Mouse (Mus musculus): ENCODE measurements around the gene 4930519G04Rik. TPM values are rescaled to one million over a fixed set of nuclear protein-coding genes. Genes with fewer than 3 reads are reported as not detected.
"Not testable (repeated sequence)": the region's sequence is repeated elsewhere in the genome, so short reads cannot be mapped to it uniquely, and the experiment has no call there.

The 4930519G04Rik gene
- polyA plus RNA-seq, 1 experiment from 2014 or later, result not detected

DNA sequence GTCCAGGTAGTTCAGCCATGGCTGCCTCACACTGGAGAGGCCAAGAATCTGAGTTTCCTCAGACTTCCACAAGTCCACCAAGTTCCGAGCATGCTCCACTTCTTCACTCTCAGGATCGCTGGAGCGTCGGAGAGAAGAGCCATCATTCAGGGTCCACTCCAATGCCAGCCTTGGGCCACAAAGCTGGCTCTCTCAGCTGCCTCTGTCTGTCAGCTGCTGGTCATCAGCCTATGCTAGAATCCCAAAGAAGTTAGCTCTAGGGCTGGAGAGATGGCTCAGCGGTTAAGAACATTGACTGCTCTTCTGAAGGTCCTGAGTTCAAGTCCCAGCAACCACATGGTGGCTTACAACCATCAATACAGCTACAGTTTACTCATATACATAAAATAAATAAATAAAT, 63.9 kb downstream of the 4930519G04Rik start:
- H3K27me3 ChIP-seq (replicated peaks); H3K36me3 ChIP-seq; H3K9me3 ChIP-seq; H3K4me1 ChIP-seq (replicated peaks); H3K4me2 ChIP-seq (replicated peaks); ATAC-seq; H3K27ac ChIP-seq; H3K9ac ChIP-seq; H3K4me3 ChIP-seq (replicated peaks): not testable (repeated sequence)
- WGBS, result 89% methylated on average over 5 of the region's 5 CpGs

GRCm38 (mm10) chr5:114921551-114922365, 68.3 kb downstream of the 4930519G04Rik start:
- Histone ChIP-seq H3K9me3 (no peaks in the 10 kb centered on the region), H3K27ac (peak overlapping the region; percentile 58), H3K9ac (0 out of 2 replicates have a peak overlapping the region, but pooled peaks have one; percentile 13), H3K4me2 (replicated peaks) (0 out of 2 replicates have a peak overlapping the region, but pooled peaks have one; percentile 6), H3K36me3 (no peaks in the 10 kb centered on the region), H3K4me3 (replicated peaks) (no peak overlapping the region), H3K27me3 (replicated peaks) (no peaks in the 10 kb centered on the region), H3K4me1 (replicated peaks) (peaks cover 12% of the 10 kb centered on the region)
- ATAC-seq, result peak; percentile 54
- WGBS, result 65% methylated on average over 19 of the region's 19 CpGs

DNA sequence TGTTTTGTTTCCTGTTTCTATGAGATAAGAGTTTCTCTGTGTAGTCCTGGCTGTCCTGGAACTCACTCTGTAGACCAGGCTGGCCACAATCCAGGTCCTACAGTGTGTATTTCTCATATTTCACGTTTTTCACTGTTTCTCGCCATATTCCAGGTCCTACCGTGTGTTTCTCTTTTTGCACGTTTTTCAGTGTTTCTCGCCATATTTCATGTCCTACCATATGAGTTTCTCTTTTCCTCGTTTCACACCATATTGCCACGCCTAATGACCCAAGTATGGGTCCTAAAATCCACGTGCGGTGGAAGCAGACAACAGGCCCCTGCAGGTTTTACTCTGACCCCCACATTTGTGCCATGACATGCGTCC, 68.9 kb downstream of the 4930519G04Rik start:
- Histone ChIP-seq H3K4me3 (replicated peaks) (no peak overlapping the region), H3K27ac (peak overlapping the region; percentile 58; the same call in 1 of the 2 replicates), H3K9me3 (no peaks in the 10 kb centered on the region), H3K36me3 (no peaks in the 10 kb centered on the region), H3K9ac (0 out of 2 replicates have a peak overlapping the region, but pooled peaks have one; percentile 13), H3K4me1 (replicated peaks) (peaks cover 12% of the 10 kb centered on the region), H3K4me2 (replicated peaks) (0 out of 2 replicates have a peak overlapping the region, but pooled peaks have one; percentile 6), H3K27me3 (replicated peaks) (no peaks in the 10 kb centered on the region)
- ATAC-seq, result no peak; the same call in 1 of the 2 replicates
- WGBS, result 55% methylated on average over 10 of the region's 10 CpGs

DNA sequence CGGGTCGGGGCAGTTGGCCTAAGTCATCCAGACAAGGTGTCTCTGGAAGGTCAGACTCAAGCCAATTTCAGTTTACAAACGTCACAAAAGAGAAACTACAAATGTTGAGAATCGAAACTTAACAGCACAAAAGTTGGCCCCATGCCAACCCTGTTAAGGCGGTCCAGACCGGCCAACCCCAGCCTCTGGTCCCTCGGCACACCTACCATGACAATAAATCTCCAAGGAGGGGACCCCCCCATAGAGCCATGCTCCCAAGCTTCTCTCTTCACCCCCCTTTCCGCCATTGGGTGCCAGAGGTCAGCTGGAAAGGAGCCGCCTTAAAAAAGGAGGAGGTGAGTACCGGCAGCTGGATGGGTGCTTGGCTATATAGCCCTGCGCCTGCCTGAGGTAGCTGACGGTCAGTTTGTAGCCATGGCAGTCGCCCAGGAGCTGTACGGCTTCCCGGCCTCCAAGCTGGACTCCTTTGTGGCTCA, 69.6 kb downstream of the 4930519G04Rik start, which contains the start of gene Oasl1:
Oasl1 (plus strand) TSS at position 243 of the 476 bp plus-strand sequence.
- WGBS, result 9% methylated on average over 15 of the region's 15 CpGs

GRCm38 (mm10) chr5:114926153-114926684, 72.8 kb downstream of the 4930519G04Rik start:
- Histone ChIP-seq H3K4me3 (replicated peaks) (no peak overlapping the region), H3K27me3 (replicated peaks) (no peaks in the 10 kb centered on the region), H3K9ac (no peak overlapping the region), H3K36me3 (no peaks in the 10 kb centered on the region), H3K27ac (no peak overlapping the region), H3K9me3 (no peaks in the 10 kb centered on the region), H3K4me2 (replicated peaks) (no peak overlapping the region), H3K4me1 (replicated peaks) (peaks cover 12% of the 10 kb centered on the region)
- 0 out of 2 replicates have a peak, but pooled peaks have one; percentile 24 for ATAC-seq
- WGBS, result 81% methylated on average over 1 of the region's 1 CpGs

More for the DNA sequence above, 69.6 kb downstream of the 4930519G04Rik start, which contains the start of gene Oasl1:
- Histone ChIP-seq H3K27me3 (replicated peaks) (no peaks in the 10 kb centered on the region), H3K36me3 (no peaks in the 10 kb centered on the region), H3K4me1 (replicated peaks) (peaks cover 12% of the 10 kb centered on the region), H3K4me3 (replicated peaks) (peak within 1 kb of the TSS; percentile 30), H3K4me2 (replicated peaks) (peak within 1 kb of the TSS; percentile 77), H3K27ac (peak within 1 kb of the TSS; percentile 58), H3K9me3 (no peaks in the 10 kb centered on the region), H3K9ac (peak within 1 kb of the TSS; percentile 40; the same call in 1 of the 2 replicates)
- ATAC-seq, result peak; percentile 57

- peak; percentile 40 for ATAC-seq
- Histone ChIP-seq H3K4me3 (replicated peaks) (no peak overlapping the region), H3K9ac (no peak overlapping the region), H3K9me3 (no peaks in the 10 kb centered on the region), H3K36me3 (no peaks in the 10 kb centered on the region), H3K4me2 (replicated peaks) (no peak overlapping the region), H3K27me3 (replicated peaks) (no peaks in the 10 kb centered on the region), H3K4me1 (replicated peaks) (peaks cover 10% of the 10 kb centered on the region), H3K27ac (no peak overlapping the region)
- WGBS, result 71% methylated on average over 9 of the region's 9 CpGs
Observed at GRCm38 (mm10) chr5:114926753-114927152, 73.3 kb downstream of the 4930519G04Rik start.

GRCm38 (mm10) chr5:114931626-114932025, 78.2 kb downstream of the 4930519G04Rik start:
- Histone ChIP-seq H3K9ac (no peak overlapping the region), H3K4me2 (replicated peaks) (no peak overlapping the region), H3K4me3 (replicated peaks) (no peak overlapping the region), H3K4me1 (replicated peaks) (no peaks in the 10 kb centered on the region), H3K27ac (no peak overlapping the region), H3K27me3 (replicated peaks) (no peaks in the 10 kb centered on the region), H3K9me3 (no peaks in the 10 kb centered on the region), H3K36me3 (no peaks in the 10 kb centered on the region)
- WGBS, result 53% methylated on average over 5 of the region's 5 CpGs
- ATAC-seq, result no peak

- no peak for ATAC-seq
Observed at GRCm38 (mm10) chr5:114933206-114933605, 79.7 kb downstream of the 4930519G04Rik start.

More at GRCm38 (mm10) chr5:114933206-114933605, 79.7 kb downstream of the 4930519G04Rik start:
- H3K27ac ChIP-seq, result no peak overlapping the region
- no peaks in the 10 kb centered on the region for H3K9me3 ChIP-seq
- WGBS, result 80% methylated on average over 8 of the region's 8 CpGs
- H3K4me1 ChIP-seq (replicated peaks), result no peaks in the 10 kb centered on the region
- no peak overlapping the region for H3K4me2 ChIP-seq (replicated peaks)
- H3K27me3 ChIP-seq (replicated peaks), result no peaks in the 10 kb centered on the region
- no peaks in the 10 kb centered on the region for H3K36me3 ChIP-seq
- no peak overlapping the region for H3K9ac ChIP-seq
- H3K4me3 ChIP-seq (replicated peaks), result no peak overlapping the region

Other genes with a start within 250 kb of the 4930519G04Rik start
- 0.92 and 1.0 TPM in 2 replicates for gene Trpv4, start 195.2 kb upstream of the 4930519G04Rik start, polyA plus RNA-seq (2015; fragmentation: Nextera tagmentation; extraction: Ambion mirVana)
- gene Gltp, start 162.7 kb upstream of the 4930519G04Rik start, polyA plus RNA-seq (2015; fragmentation: Nextera tagmentation; extraction: Ambion mirVana), result 99.7 and 103 TPM in 2 replicates
- 9.2 and 10.5 TPM in 2 replicates for gene Tchp, start 145.9 kb upstream of the 4930519G04Rik start, polyA plus RNA-seq (2015; fragmentation: Nextera tagmentation; extraction: Ambion mirVana)
- 55.1 and 55.3 TPM in 2 replicates for gene Ankrd13a, start 79.0 kb upstream of the 4930519G04Rik start, polyA plus RNA-seq (2015; fragmentation: Nextera tagmentation; extraction: Ambion mirVana)
- 30.7 and 31.7 TPM in 2 replicates for gene Git2, start 78.1 kb upstream of the 4930519G04Rik start, polyA plus RNA-seq (2015; fragmentation: Nextera tagmentation; extraction: Ambion mirVana)
- 69.4 and 70.6 TPM in 2 replicates for gene 1500011B03Rik, start 30.2 kb upstream of the 4930519G04Rik start, polyA plus RNA-seq (2015; fragmentation: Nextera tagmentation; extraction: Ambion mirVana)
- gene Gm9936, start 5.0 kb downstream of the 4930519G04Rik start, polyA plus RNA-seq (2015; fragmentation: Nextera tagmentation; extraction: Ambion mirVana), result 0.09 and 0.14 TPM in 2 replicates
- 5.5 and 8.0 TPM in 2 replicates for gene Oasl2, start 43.3 kb downstream of the 4930519G04Rik start, polyA plus RNA-seq (2015; fragmentation: Nextera tagmentation; extraction: Ambion mirVana)
- gene Oasl1, start 69.6 kb downstream of the 4930519G04Rik start, polyA plus RNA-seq (2015; fragmentation: Nextera tagmentation; extraction: Ambion mirVana), result 1.9 and 2.3 TPM in 2 replicates
- gene 2210016L21Rik, start 88.5 kb downstream of the 4930519G04Rik start, polyA plus RNA-seq (2015; fragmentation: Nextera tagmentation; extraction: Ambion mirVana), result 51.3 and 62.7 TPM in 2 replicates
- gene Hnf1a, start 117.4 kb downstream of the 4930519G04Rik start, polyA plus RNA-seq (2015; fragmentation: Nextera tagmentation; extraction: Ambion mirVana), result 18.0 and 18.6 TPM in 2 replicates
- gene Sppl3, start 157.5 kb downstream of the 4930519G04Rik start, polyA plus RNA-seq (2015; fragmentation: Nextera tagmentation; extraction: Ambion mirVana), result 16.8 and 23.6 TPM in 2 replicates
- gene Gm10401, start 244.6 kb downstream of the 4930519G04Rik start, polyA plus RNA-seq (2015; fragmentation: Nextera tagmentation; extraction: Ambion mirVana), result 24.9 and 30.2 TPM in 2 replicates

Measured in intestine, embryonic 15.5 days (tissue).